Mouse (Mus musculus): ENCODE measurements around the gene Taf5.

Gene Taf5

GRCm38 (mm10) chr19:47067096-47067882 is at the start of gene Taf5:
Taf5 (plus strand) TSS chr19:47067746.
- DNase-seq (ENCODE audit: low read depth, low spot score), result peak; percentile 96

GRCm38 (mm10) chr19:47017831-47018230 is 49.7 kb upstream of the Taf5 start:
- DNase-seq (ENCODE audit: low read depth, low spot score), result no peak

GRCm38 (mm10) chr19:47018330-47018729 is 49.2 kb upstream of the Taf5 start:
- no peak for DNase-seq (ENCODE audit: low read depth, low spot score)

GRCm38 (mm10) chr19:47019326-47019725 is 48.2 kb upstream of the Taf5 start:
- DNase-seq (ENCODE audit: low read depth, low spot score), result peak; percentile 22

DNA sequence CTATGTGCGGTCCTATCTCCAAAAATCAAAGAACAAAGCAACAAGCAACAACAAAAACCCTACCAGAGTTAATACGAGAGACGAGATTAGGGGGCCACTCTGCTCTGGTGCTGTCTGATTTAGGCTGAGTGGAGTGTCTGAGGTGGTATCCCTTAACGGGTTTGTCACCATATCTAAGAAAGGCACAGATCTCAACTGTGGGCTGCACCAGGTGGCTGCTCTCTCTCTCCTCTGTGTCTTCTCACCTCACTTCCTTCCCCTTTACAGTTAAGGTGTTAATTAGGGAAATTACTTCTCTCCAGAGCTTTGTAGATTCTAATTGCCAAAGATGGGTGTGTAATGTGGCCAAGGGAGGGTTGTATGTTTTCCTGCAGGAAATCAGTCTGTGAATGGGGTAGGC is 44.8 kb upstream of the Taf5 start:
- DNase-seq (ENCODE audit: low read depth, low spot score), result no peak

- no peak for DNase-seq (ENCODE audit: low read depth, low spot score)
Measured at GRCm38 (mm10) chr19:47023546-47023945, 44.0 kb upstream of the Taf5 start.

DNA sequence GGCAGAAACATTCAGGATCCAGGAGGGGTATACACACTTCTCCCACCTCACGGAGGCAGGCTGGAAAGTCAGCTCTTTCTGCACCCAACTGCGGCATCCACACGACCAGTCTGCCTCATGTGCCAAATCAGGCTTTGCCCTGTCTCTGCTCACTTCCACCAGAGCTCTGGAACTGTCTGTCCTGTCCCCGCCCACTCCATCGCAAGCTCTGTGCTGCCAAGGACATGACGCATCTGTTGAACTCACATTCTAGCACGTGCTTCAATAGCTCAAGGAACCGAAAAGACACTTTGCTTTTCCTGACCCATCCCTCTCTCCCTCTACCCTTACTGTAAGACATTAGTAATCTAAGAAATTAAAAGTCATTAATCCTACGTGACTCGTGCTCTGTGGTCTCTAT is 42.6 kb upstream of the Taf5 start:
- no peak for DNase-seq (ENCODE audit: low read depth, low spot score)

DNA sequence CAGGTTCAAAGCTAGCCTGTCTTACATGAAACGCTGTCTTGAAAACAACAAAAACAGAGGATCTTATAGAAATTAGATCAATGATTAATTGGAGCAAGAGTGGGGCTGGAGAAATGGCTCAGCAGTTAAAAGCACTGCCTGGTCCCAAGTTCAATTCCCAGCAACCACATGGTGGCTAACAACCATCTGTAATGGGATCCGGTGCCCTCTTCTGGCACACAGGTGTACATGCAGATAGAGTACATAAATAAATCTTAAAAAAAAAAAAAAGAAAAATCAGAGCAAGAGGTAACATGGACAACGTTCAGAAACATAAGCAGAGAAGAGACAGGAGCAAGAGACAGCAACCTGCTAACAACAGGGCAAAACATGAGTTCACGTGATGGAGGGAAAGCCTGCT is 41.0 kb upstream of the Taf5 start:
- DNase-seq (ENCODE audit: low read depth, low spot score), result no peak

GRCm38 (mm10) chr19:47029796-47030195 is 37.8 kb upstream of the Taf5 start:
- no peak for DNase-seq (ENCODE audit: low read depth, low spot score)

DNA sequence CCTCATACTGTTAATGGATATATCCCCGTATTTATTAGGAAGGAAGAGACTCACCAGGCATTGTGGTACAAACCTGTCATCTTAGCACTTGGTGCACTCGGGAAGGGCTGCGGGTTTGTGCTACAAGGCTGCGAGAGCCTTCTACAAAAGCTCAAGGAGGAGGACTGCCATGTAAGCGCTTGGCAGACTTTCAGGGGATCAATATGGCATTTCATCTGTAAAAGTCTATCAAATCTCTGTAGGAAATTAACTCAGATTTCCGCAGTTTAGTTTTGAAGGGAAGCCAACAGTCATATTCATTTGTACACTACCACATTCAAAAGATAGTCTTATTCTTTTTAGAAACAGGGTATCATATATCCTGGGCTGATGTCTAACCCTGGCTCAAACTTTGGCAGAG is 35.8 kb upstream of the Taf5 start:
- DNase-seq (ENCODE audit: low read depth, low spot score), result no peak

- DNase-seq (ENCODE audit: low read depth, low spot score), result no peak
Measured at GRCm38 (mm10) chr19:47034916-47035315, 32.6 kb upstream of the Taf5 start.

- DNase-seq (ENCODE audit: low read depth, low spot score), result no peak
Measured at GRCm38 (mm10) chr19:47036596-47036995, 30.9 kb upstream of the Taf5 start.

DNA sequence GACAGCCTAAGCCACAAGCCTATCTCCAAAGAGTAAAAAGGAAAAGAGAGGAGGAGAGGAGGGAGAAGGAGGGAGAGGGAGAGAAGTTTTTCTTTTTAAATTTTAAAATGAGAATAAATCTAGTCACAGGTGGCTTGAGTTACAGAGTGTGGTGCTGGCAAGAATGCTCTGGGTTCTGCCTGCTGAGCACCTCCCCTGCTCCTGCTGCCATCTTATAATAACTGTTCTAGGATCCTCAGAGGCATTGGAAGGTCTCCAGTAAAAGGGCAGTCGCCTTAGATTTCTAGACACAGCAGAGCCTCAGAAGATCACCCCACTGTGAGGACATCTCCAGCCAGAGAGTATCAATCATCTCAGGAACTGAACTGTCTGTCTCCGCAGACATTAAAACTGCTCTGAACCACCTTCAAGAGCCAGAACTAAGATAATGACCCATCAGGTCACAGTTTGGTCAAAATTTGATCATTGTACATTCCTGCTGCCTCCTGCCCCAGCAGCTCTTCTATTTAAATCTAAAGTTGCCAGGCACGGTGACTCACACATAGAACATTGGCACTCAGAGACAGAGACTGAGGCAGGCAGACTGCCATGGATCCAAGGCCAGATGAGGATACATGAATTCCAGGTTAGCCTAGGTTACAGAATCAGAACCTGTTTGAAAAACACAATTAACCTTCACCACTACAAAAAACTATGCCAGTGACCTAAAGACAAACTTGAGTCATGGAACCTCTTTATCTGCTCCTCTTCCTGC is 26.6 kb upstream of the Taf5 start:
- DNase-seq (ENCODE audit: low read depth, low spot score), result no peak

DNA sequence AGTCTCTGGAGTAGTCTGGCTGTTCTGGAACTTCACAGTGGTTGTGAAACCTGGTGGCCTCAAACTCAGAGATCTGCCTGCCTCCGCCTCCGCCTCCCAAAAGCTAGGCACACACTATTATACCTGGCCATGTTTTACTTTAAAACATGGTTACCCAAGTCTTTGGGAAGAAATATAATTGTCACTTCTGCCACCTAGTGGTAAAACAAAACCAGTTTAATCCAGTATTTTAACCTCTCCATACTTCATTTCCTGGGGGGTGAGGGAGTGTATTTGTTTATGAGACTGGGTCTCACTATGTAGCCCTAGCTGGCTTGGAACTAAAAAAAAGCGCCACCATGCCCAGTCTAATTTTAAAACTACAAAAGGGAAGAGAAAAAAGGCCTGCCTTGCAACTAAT is 23.9 kb upstream of the Taf5 start:
- no peak for DNase-seq (ENCODE audit: low read depth, low spot score)

DNA sequence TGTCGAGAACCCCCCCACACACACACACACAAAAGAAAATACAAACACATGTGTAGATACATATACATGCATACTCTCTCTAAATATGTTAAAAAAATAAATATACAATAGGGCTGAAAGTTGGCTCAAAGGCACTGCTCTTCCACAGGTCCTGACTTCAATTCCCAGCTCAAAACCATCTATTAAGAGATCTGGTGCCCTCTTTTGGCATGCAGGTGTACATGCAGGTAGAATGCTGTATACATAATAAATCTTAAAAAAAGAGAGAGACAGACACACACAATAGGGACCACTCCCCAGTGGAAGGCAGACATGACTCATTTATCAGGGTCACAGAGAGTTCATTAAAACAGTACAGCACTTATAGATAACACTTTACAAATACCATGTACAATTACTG is 21.2 kb upstream of the Taf5 start:
- no peak for DNase-seq (ENCODE audit: low read depth, low spot score)

GRCm38 (mm10) chr19:47047236-47047833 is 20.2 kb upstream of the Taf5 start:
- DNase-seq (ENCODE audit: low read depth, low spot score), result no peak

DNA sequence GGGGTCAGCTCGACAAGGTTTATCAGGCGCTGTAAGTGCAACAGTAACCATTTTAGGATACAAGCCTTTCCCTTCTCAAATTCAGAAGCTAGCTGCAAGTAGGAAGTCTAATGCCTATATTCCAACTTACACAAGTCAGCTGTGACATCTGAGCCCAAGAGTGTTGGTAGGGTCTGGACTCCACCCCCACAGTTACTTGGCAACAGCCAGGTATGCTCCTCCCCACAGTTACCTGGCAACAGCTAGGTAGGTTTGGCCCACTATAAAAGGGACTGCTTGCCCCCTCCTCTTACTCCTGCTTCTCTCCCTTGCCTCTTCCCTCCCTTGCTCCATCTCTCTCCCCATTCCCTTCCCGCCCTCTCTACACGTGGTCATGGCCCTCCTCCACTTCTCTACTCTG is 18.5 kb upstream of the Taf5 start:
- no peak for DNase-seq (ENCODE audit: low read depth, low spot score)

GRCm38 (mm10) chr19:47049840-47050239 is 17.7 kb upstream of the Taf5 start:
- DNase-seq (ENCODE audit: low read depth, low spot score), result no peak

- DNase-seq (ENCODE audit: low read depth, low spot score), result peak; percentile 78
Measured at GRCm38 (mm10) chr19:47050271-47051032, 17.1 kb upstream of the Taf5 start, which contains the start of gene Pcgf6. Pcgf6 (minus strand) TSS chr19:47050906.

DNA sequence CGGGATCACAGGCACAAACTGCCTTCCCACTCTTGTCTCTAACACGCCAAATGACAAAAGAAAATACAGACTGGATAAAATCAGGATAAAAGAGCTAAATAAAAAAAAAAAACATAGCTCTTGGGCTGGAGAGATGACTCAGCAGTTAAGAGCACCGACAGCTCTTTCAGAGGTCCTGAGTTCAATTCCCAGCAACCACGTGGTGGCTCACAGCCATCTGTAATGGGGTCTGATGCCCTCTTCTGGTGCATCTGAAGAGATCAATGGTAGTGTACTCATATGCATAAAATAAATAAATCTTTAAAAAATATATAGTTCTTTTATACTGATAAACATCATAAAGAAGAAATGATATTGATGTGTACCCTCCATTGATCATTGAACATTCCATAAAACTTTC is 14.6 kb upstream of the Taf5 start:
- DNase-seq (ENCODE audit: low read depth, low spot score), result no peak

DNA sequence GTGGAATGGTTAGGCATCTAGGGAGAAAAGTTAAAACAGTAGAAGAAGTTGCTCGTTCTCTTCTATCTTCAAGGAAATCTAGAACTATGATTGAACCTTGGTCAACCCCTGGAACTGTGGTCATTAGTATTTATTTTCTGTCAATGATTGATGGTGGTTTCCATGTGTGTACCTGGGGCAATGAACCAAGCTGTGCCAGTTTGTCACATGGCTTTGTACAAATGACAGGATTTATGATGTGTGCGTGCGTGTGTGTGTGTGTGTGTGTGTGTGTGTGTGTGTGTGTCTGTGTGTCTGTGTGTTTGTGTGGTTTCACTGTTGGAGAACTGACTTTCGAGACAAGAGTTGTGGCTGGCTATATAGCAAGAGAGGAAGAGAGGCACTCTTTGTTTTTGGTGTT is 14.1 kb upstream of the Taf5 start:
- DNase-seq (ENCODE audit: low read depth, low spot score), result no peak

DNA sequence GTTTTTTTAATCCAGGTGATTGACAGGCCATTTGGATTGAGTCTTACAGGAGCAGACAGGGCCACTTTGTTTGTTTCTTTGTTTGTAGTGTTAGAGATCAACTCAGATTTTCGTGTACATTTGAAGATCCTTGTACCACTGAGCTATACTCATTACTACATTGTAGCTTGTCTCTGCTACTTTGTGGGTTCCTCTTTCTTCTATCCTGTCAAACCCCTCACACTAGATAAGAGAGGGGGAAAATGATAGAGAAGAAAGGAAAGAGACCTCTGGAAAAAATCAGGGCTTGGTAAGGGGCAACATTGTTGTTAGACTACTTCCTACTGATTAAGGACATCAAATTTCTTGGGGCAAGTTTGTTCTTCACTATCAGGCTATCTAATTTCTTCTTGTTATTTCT is 9.9 kb upstream of the Taf5 start:
- no peak for DNase-seq (ENCODE audit: low read depth, low spot score)

Measured in embryo, embryonic 11.5 days (tissue).